Mouse (Mus musculus) hindbrain, postnatal 0 days (tissue): ENCODE measurements around the gene Scn8a. TPM values are rescaled to one million over a fixed set of nuclear protein-coding genes. Genes with fewer than 3 reads are reported as not detected.

Source experiments
- ATAC-seq: fragments of 200-750 bp; cut with Nextera tagmentation; 2 replicates; pipeline ENCODE4 v1.8.0; 2017; ENCODE audit warnings: mild to moderate bottlenecking, moderate TSS enrichment, moderate library complexity
- DNase-seq: peaks from one replicate; pipeline ENCODE4 v3.0.0-alpha.2; 2015; ENCODE audit warnings: low spot score
- H3K27ac ChIP-seq: fragments of 300-500 bp; sonication (generic); 2 replicates; pipeline ENCODE4 v1.5.1; 2014; ENCODE audit warnings: mild to moderate bottlenecking
- H3K27me3 ChIP-seq: fragments of 300-500 bp; sonication (generic); 2 replicates; pipeline ENCODE4 v1.6.1; 2014; ENCODE audit warnings: low read length, mixed read lengths; ENCODE audit not compliant: insufficient read depth
- H3K36me3 ChIP-seq: fragments of 300-500 bp; sonication (generic); 2 replicates; pipeline ENCODE4 v1.6.1; 2014; ENCODE audit warnings: low read length, mixed read lengths; ENCODE audit not compliant: insufficient read depth
- H3K4me1 ChIP-seq: fragments of 300-500 bp; sonication (generic); 2 replicates; pipeline ENCODE4 v1.6.1; 2014; ENCODE audit warnings: antibody characterized with exemption, low read length, mixed read lengths; ENCODE audit not compliant: insufficient read depth
- H3K4me2 ChIP-seq: fragments of 300-500 bp; sonication (generic); 2 replicates; pipeline ENCODE4 v1.6.1; 2014; ENCODE audit warnings: low read depth, mild to moderate bottlenecking, low read length, moderate library complexity, mixed read lengths
- H3K4me3 ChIP-seq: fragments of 300-500 bp; sonication (generic); 2 replicates; pipeline ENCODE4 v1.5.1; 2014; ENCODE audit warnings: low read length
- H3K9ac ChIP-seq: fragments of 300-500 bp; sonication (generic); replicated peaks from 2 replicates; pipeline ENCODE4 v1.6.1; 2014; ENCODE audit warnings: mild to moderate bottlenecking, low read length, moderate library complexity, mixed read lengths
- H3K9me3 ChIP-seq: fragments of 300-500 bp; sonication (generic); 2 replicates; pipeline ENCODE4 v1.6.1; 2016; ENCODE audit warnings: low read length, mixed read lengths
- CTCF ChIP-seq: IDR thresholded peaks from 2 replicates; pipeline ENCODE4 v1.5.1; 2016; ENCODE audit warnings: antibody characterized with exemption, control low read depth, low read depth
- WGBS: fragments of 180-500 bp; shearing (Covaris S2); extraction: QIAGEN DNeasy Blood & Tissue Kit; methylation state at CpG from one replicate; pipeline ENCODE4 v1.1.7; 2014; 5-methylcytosine and 5-hydroxymethylcytosine counted together
- polyA plus RNA-seq: library from polyadenylated mRNA; unstranded; fragments of >200 nt; fragmentation: Nextera tagmentation; extraction: Ambion mirVana; gene quantifications from 2 replicates; pipeline ENCODE4 v1.2.1, GENCODE M21; 2015
- total RNA-seq: library from RNA; depleted of rRNA; stranded (reverse); fragments of >200 nt; gene quantifications from 2 replicates; pipeline ENCODE4 v1.2.3, GENCODE M21; 2014

Gene Scn8a
- total and polyA plus RNA-seq, 2 experiments from 2014 or later: 26.9 to 45.7 TPM

GRCm38 (mm10) chr15:100847193-100847592 lies 22.5 kb upstream of the Scn8a start:
- ATAC-seq (no peak), DNase-seq (no peak)
- Histone ChIP-seq H3K27me3 (no peaks in the 10 kb centered on the region), H3K4me2 (no peak overlapping the region), H3K36me3 (no peaks in the 10 kb centered on the region), H3K9me3 (no peaks in the 10 kb centered on the region), H3K4me1 (no peaks in the 10 kb centered on the region), H3K27ac (no peak overlapping the region), H3K9ac (no peak overlapping the region), H3K4me3 (no peak overlapping the region)
- 88% methylated on average over 6 of the region's 6 CpGs for WGBS
- peak; percentile 37 for TF ChIP-seq CTCF

- no peak overlapping the region for H3K9ac ChIP-seq
- ATAC-seq (no peak), DNase-seq (no peak)
- no peak for TF ChIP-seq CTCF
- H3K4me1 ChIP-seq: no peaks in the 10 kb centered on the region
- 85% methylated on average over 3 of the region's 3 CpGs for WGBS
- no peaks in the 10 kb centered on the region for H3K27me3 ChIP-seq
- no peak overlapping the region for H3K27ac ChIP-seq
- H3K36me3 ChIP-seq: no peaks in the 10 kb centered on the region
- no peak overlapping the region for H3K4me2 ChIP-seq
- H3K4me3 ChIP-seq: no peak overlapping the region
- no peaks in the 10 kb centered on the region for H3K9me3 ChIP-seq
Measured at GRCm38 (mm10) chr15:100857586-100857985, 12.1 kb upstream of the Scn8a start.

- WGBS: 38% methylated on average over 5 of the region's 5 CpGs
Measured at GRCm38 (mm10) chr15:100860856-100861255, 8.8 kb upstream of the Scn8a start.

GRCm38 (mm10) chr15:100865556-100865955 lies 4.1 kb upstream of the Scn8a start:
- H3K27ac ChIP-seq: no peak overlapping the region
- DNase-seq (no peak), ATAC-seq (no peak)
- no peak overlapping the region for H3K9ac ChIP-seq
- H3K36me3 ChIP-seq: no peaks in the 10 kb centered on the region
- 49% methylated on average over 3 of the region's 3 CpGs for WGBS
- H3K9me3 ChIP-seq: no peaks in the 10 kb centered on the region
- H3K4me2 ChIP-seq: no peak overlapping the region
- no peaks in the 10 kb centered on the region for H3K27me3 ChIP-seq
- no peak overlapping the region for H3K4me3 ChIP-seq
- 0 out of 2 replicates have a peak, but pooled peaks have one; percentile 12 for TF ChIP-seq CTCF
- H3K4me1 ChIP-seq: no peaks in the 10 kb centered on the region

More at GRCm38 (mm10) chr15:100860856-100861255, 8.8 kb upstream of the Scn8a start:
- H3K4me2 ChIP-seq: no peak overlapping the region
- no peaks in the 10 kb centered on the region for H3K9me3 ChIP-seq
- no peaks in the 10 kb centered on the region for H3K4me1 ChIP-seq
- ATAC-seq (no peak), DNase-seq (no peak)
- TF ChIP-seq CTCF: no peak
- H3K9ac ChIP-seq: no peak overlapping the region
- H3K36me3 ChIP-seq: no peaks in the 10 kb centered on the region
- H3K4me3 ChIP-seq: no peak overlapping the region
- H3K27ac ChIP-seq: no peak overlapping the region
- H3K27me3 ChIP-seq: no peaks in the 10 kb centered on the region

- WGBS: 2% methylated on average over 45 of the region's 66 CpGs
- peak overlapping the region; percentile 61 for H3K4me2 ChIP-seq
- TF ChIP-seq CTCF: peak; percentile 53
- H3K27me3 ChIP-seq: no peaks in the 10 kb centered on the region
- peak; percentile 87 for ATAC-seq
- peak overlapping the region; percentile 85 for H3K27ac ChIP-seq
- no peaks in the 10 kb centered on the region for H3K36me3 ChIP-seq
- H3K4me1 ChIP-seq: no peaks in the 10 kb centered on the region
- no peaks in the 10 kb centered on the region for H3K9me3 ChIP-seq
- peak; percentile 89 for DNase-seq
- peak overlapping the region; percentile 86 for H3K9ac ChIP-seq
- H3K4me3 ChIP-seq: peak overlapping the region; percentile 80
Measured at GRCm38 (mm10) chr15:100870001-100870774, 530 bp downstream of the Scn8a start.

- no peaks in the 10 kb centered on the region for H3K36me3 ChIP-seq
- no peaks in the 10 kb centered on the region for H3K4me1 ChIP-seq
- H3K27ac ChIP-seq: peak overlapping the region; percentile 85
- peak; percentile 93 for DNase-seq
- ATAC-seq: peak; percentile 67; the same call in 1 of the 2 replicates
- no peak for TF ChIP-seq CTCF
- H3K27me3 ChIP-seq: no peaks in the 10 kb centered on the region
- no peaks in the 10 kb centered on the region for H3K9me3 ChIP-seq
- H3K4me3 ChIP-seq: peak overlapping the region; percentile 80
- H3K9ac ChIP-seq: peak overlapping the region; percentile 86
- peak overlapping the region; percentile 61 for H3K4me2 ChIP-seq
- no CpG with 5 or more reads among the region's 69 CpGs for WGBS
Measured at GRCm38 (mm10) chr15:100870775-100871106, 1.1 kb downstream of the Scn8a start.
